Mouse (Mus musculus) neutrophil, adult 65 days (primary cell): ENCODE measurements around the gene Myocos. TPM values are rescaled to one million over a fixed set of nuclear protein-coding genes. Genes with fewer than 3 reads are reported as not detected.

Experiments
- total RNA-seq: library from RNA; stranded (reverse); gene quantifications from 2 replicates; pipeline ENCODE4 v1.2.4, GENCODE M21; 2023

Gene Myocos
- total RNA-seq, result not detected in 2 replicates

DNA sequence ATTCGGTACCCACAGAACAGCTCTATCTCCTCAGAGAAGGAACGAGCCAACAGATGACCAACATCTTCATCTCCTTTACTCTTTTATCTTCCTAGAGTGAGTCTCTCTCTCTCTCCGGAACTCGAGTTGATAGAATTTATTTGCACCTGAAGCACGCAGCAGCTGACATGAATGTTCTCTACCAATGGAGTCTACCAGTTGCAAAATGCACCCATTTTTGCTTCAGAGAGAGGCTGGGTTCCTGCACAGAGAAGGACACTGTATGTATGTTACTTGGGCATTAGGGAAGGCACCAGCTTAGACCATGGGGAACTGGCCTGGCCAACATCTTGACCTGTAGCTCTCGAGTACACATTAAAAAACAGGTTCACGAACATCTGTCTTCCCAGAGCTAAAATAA, at the start of gene Myocos:
Gene Myocos (minus strand): TSS at position 101 of the 400 bp plus-strand sequence.

GRCm38 (mm10) chr1:162639051-162639750, 18.8 kb downstream of the Myocos start, which contains the start of gene Myoc:
Gene Myoc, plus strand, starts transcription at chr1:162639155.

Other genes starting within 250 kb of the Myocos start
- not detected in 2 replicates for gene Dnm3, start 180.2 kb downstream of the Myocos start, total RNA-seq
- gene Mettl13, start 109.7 kb downstream of the Myocos start, total RNA-seq, result 2.9 and 6.1 TPM in 2 replicates
- 91.0 and 128 TPM in 2 replicates for gene Vamp4, start 87.7 kb downstream of the Myocos start, total RNA-seq
- gene Myoc, start 19.1 kb downstream of the Myocos start, total RNA-seq, result not detected in 2 replicates
- gene Prrc2c, start 82.3 kb upstream of the Myocos start, total RNA-seq, result 169 and 204 TPM in 2 replicates
- gene Fmo4, start 155.8 kb upstream of the Myocos start, total RNA-seq, result not detected in 2 replicates
- gene Fmo1, start 208.4 kb upstream of the Myocos start, total RNA-seq, result not detected in 2 replicates
- gene Fmo2, start 240.5 kb upstream of the Myocos start, total RNA-seq, result not detected in 2 replicates